Mouse (Mus musculus) frontal cortex, adult 2 months (tissue): Measurements from ENCODE around the gene Tmpo. TPM values are rescaled to one million over a fixed set of nuclear protein-coding genes. Genes with fewer than 3 reads are reported as not detected.
A peak's percentile ranks its signal among the peaks of the same experiment; 100 is the strongest.
"Not testable (repeated sequence)": the region's sequence is repeated elsewhere in the genome, so short reads cannot be mapped to it uniquely, and the experiment has no call there.

Source experiments
- DNase-seq, 2 experiments: peaks; one replicate each; pipeline ENCODE4 v3.0.0; 2022; ENCODE audit warnings: low spot score in 1 of 2; ENCODE audit errors: extremely low spot score in 1 of 2
- polyA plus RNA-seq: library from polyadenylated mRNA; depleted of rRNA; stranded (reverse); fragments of >200 nt; gene quantifications from 2 replicates; pipeline ENCODE4 v1.2.3, GENCODE M21; 2012

Gene Tmpo
- polyA plus RNA-seq, 1 experiment: 47.8 TPM

- no peak for DNase-seq
These were observed 6.2 kb upstream of the Tmpo start for GRCm38 (mm10) chr10:91187349-91187748.

GRCm38 (mm10) chr10:91185721-91186120 is 4.6 kb upstream of the Tmpo start:
- DNase-seq: no peak

- DNase-seq: not testable (repeated sequence)
These were observed 3.8 kb upstream of the Tmpo start for GRCm38 (mm10) chr10:91184893-91185292.

GRCm38 (mm10) chr10:91183316-91183715 is 2.2 kb upstream of the Tmpo start:
- DNase-seq: no peak

GRCm38 (mm10) chr10:91182291-91182990 is 1.3 kb upstream of the Tmpo start:
- DNase-seq: no peak

- DNase-seq: peak; percentile 95 to 99
These were observed 560 bp upstream of the Tmpo start for GRCm38 (mm10) chr10:91181461-91182288.

GRCm38 (mm10) chr10:91180301-91180700 is 814 bp downstream of the Tmpo start:
- DNase-seq: no peak

GRCm38 (mm10) chr10:91179834-91180233 is 1.3 kb downstream of the Tmpo start:
- no peak for DNase-seq

GRCm38 (mm10) chr10:91177201-91177600 is 3.9 kb downstream of the Tmpo start:
- no peak for DNase-seq

GRCm38 (mm10) chr10:91172329-91173100 is 8.6 kb downstream of the Tmpo start:
- DNase-seq: no peak

- DNase-seq: peak; percentile 76 to 92
These were observed 9.4 kb downstream of the Tmpo start for GRCm38 (mm10) chr10:91171455-91172328.

- no peak for DNase-seq
These were observed 10.1 kb downstream of the Tmpo start for GRCm38 (mm10) chr10:91171041-91171440.

GRCm38 (mm10) chr10:91170143-91170941 is 10.8 kb downstream of the Tmpo start:
- DNase-seq: peak; percentile 46 to 84

- no peak for DNase-seq
These were observed 11.6 kb downstream of the Tmpo start for GRCm38 (mm10) chr10:91169414-91170065.

GRCm38 (mm10) chr10:91167352-91167751 is 13.8 kb downstream of the Tmpo start:
- no peak for DNase-seq

- DNase-seq: peak in 1 of 2 experiments; percentile 62
These were observed 14.2 kb downstream of the Tmpo start for GRCm38 (mm10) chr10:91166890-91167289.

- no peak for DNase-seq
These were observed 15.3 kb downstream of the Tmpo start for GRCm38 (mm10) chr10:91165850-91166249.

GRCm38 (mm10) chr10:91164491-91164890 is 16.6 kb downstream of the Tmpo start:
- DNase-seq: no peak
